10 mouse cellular contexts compared by ENCODE assay signal in genomic region chr7:144751833-144752232, GRCm38 (mm10). TPM values are rescaled to one million over a fixed set of nuclear protein-coding genes. Genes with fewer than 3 reads are reported as not detected.
DNase-seq lines count a peak whose midpoint lies in the region; ATAC-seq lines count a peak whose summit lies in the region.
"Had no signal": no experiment of that assay in that cellular context is flagged by ENCODE, and none has a peak within 500 bp of the region (broad histone marks: within the 10 kb centered on the region; RNA-seq: fewer than 3 reads in every experiment).

Gene Ano1 (minus strand): TSS chr7:144751974.

- whole genome bisulfite sequencing in hindbrain, embryonic 10.5 days, result 84% methylated on average over 9 of the region's 9 CpGs
- 78% methylated on average over 9 of the region's 9 CpGs for WGBS in hindbrain, embryonic 12.5 days
- 71% methylated on average over 9 of the region's 9 CpGs for WGBS in neural tube, embryonic 15.5 days

- H3K27me3 ChIP-seq in hindbrain, embryonic 10.5 days (ENCODE audit: insufficient read depth, poor library complexity, severe bottlenecking), result peaks cover 18% of the 10 kb centered on the region; the same call in 1 of the 2 replicates
- peaks cover 5% of the 10 kb centered on the region; the same call in 1 of the 2 replicates for H3K27me3 ChIP-seq in hindbrain, embryonic 12.5 days
- H3K27me3 ChIP-seq in neural tube, embryonic 15.5 days (replicated peaks), result no peaks in the 10 kb centered on the region

- no peaks in the 10 kb centered on the region for H3K36me3 ChIP-seq in hindbrain, embryonic 10.5 days
- H3K36me3 ChIP-seq in hindbrain, embryonic 12.5 days, result no peaks in the 10 kb centered on the region
- H3K36me3 ChIP-seq in neural tube, embryonic 15.5 days, result no peaks in the 10 kb centered on the region

- no peaks in the 10 kb centered on the region for H3K9me3 ChIP-seq in hindbrain, embryonic 10.5 days
- H3K9me3 ChIP-seq in hindbrain, embryonic 12.5 days (replicated peaks), result no peaks in the 10 kb centered on the region
- no peaks in the 10 kb centered on the region for H3K9me3 ChIP-seq in neural tube, embryonic 15.5 days (replicated peaks)

- no peak within 1 kb of the TSS for H3K4me3 ChIP-seq in hindbrain, embryonic 10.5 days
- H3K4me3 ChIP-seq in hindbrain, embryonic 12.5 days, result no peak within 1 kb of the TSS
- no peak within 1 kb of the TSS for H3K4me3 ChIP-seq in neural tube, embryonic 15.5 days (replicated peaks)

- no peak for DNase-seq in hindbrain, embryonic 10.5 days (ENCODE audit: low spot score)
- no peak for DNase-seq in adrenal gland, postnatal 14 days
- DNase-seq in gonadal fat pad, adult 2 months (ENCODE audit: low read depth), result no peak
- peak; percentile 48 for DNase-seq in lung, postnatal 25 days (ENCODE audit: low spot score)
- DNase-seq in natural killer cell, adult 2 months (ENCODE audit: low spot score in 2 of 2), result no peak
- DNase-seq in left cerebral cortex, postnatal 10 days (ENCODE audit: extremely low spot score in 1 of 2, low spot score in 2 of 2), result no peak
- DNase-seq: cerebellum, postnatal 36 days had no signal

- no peak within 1 kb of the TSS for H3K4me2 ChIP-seq in hindbrain, embryonic 12.5 days (replicated peaks)
- H3K4me2 ChIP-seq in neural tube, embryonic 15.5 days, result no peak within 1 kb of the TSS

- H3K27ac ChIP-seq in hindbrain, embryonic 10.5 days, result peak within 1 kb of the TSS; percentile 46; the same call in 1 of the 2 replicates
- no peak within 1 kb of the TSS for H3K27ac ChIP-seq in hindbrain, embryonic 12.5 days
- no peak within 1 kb of the TSS for H3K27ac ChIP-seq in neural tube, embryonic 15.5 days (replicated peaks)

- ATAC-seq in hindbrain, embryonic 12.5 days (ENCODE audit: low FRiP score), result no peak
- no peak for ATAC-seq in neural tube, embryonic 15.5 days (ENCODE audit: low FRiP score)

- intact Hi-C loops in left cerebral cortex, postnatal 10 days (cut with DNase I), result no loop called here

- peaks cover 20% of the 10 kb centered on the region for H3K4me1 ChIP-seq in hindbrain, embryonic 10.5 days (replicated peaks)
- H3K4me1 ChIP-seq in hindbrain, embryonic 12.5 days, result no peaks in the 10 kb centered on the region
- peaks cover 5% of the 10 kb centered on the region; the same call in 1 of the 2 replicates for H3K4me1 ChIP-seq in neural tube, embryonic 15.5 days

- no peak within 1 kb of the TSS for H3K9ac ChIP-seq in hindbrain, embryonic 12.5 days
- H3K9ac ChIP-seq in neural tube, embryonic 15.5 days (replicated peaks), result no peak within 1 kb of the TSS

RNA-seq across cellular contexts. Expression of gene Ano1, which starts in this region (rescaled TPM):
- 7.4 and 12.9 TPM in 2 replicates for polyA plus RNA-seq in hindbrain, embryonic 10.5 days (2016; fragmentation: Nextera tagmentation; extraction: Ambion mirVana)
- 6.9 and 7.5 TPM in 2 replicates for polyA plus RNA-seq in hindbrain, embryonic 12.5 days (2016; fragmentation: Nextera tagmentation; extraction: Ambion mirVana)
- total RNA-seq in adrenal gland, postnatal 14 days (2021), result 34.8 and 40.9 TPM in 2 replicates
- polyA plus RNA-seq in gonadal fat pad, adult 2 months (2012; rRNA removed), result 112 and 115 TPM in 2 replicates
- 1 to 10 TPM; 3.0 to 4.8 TPM for total RNA-seq in left cerebral cortex, postnatal 10 days (2021)
- 4.2 and 8.8 TPM in 2 replicates for polyA plus RNA-seq in neural tube, embryonic 15.5 days (2015; fragmentation: Nextera tagmentation; extraction: Ambion mirVana)
- total RNA-seq: megakaryocyte, adult 5-6 weeks had no signal
